Mouse (Mus musculus) right cerebral cortex, postnatal 36 days (tissue): Measurements from ENCODE around the gene Duoxa2.
"Not testable (repeated sequence)": the region's sequence is repeated elsewhere in the genome, so short reads cannot be mapped to it uniquely, and the experiment has no call there.

Experiments used
- DNase-seq, 2 experiments: peaks; one replicate each; pipeline ENCODE4 v3.0.0; 2022; ENCODE audit warnings: low spot score in 2 of 2, mixed read lengths in 1 of 2

The Duoxa2 gene

GRCm38 (mm10) chr2:122306184-122306583 is 7.5 kb downstream of the Duoxa2 start:
- DNase-seq: no peak

- no peak for DNase-seq
These were observed 10.9 kb downstream of the Duoxa2 start for GRCm38 (mm10) chr2:122309647-122310046.

- DNase-seq: no peak
These were observed 12.9 kb downstream of the Duoxa2 start for GRCm38 (mm10) chr2:122311561-122311960.

DNA sequence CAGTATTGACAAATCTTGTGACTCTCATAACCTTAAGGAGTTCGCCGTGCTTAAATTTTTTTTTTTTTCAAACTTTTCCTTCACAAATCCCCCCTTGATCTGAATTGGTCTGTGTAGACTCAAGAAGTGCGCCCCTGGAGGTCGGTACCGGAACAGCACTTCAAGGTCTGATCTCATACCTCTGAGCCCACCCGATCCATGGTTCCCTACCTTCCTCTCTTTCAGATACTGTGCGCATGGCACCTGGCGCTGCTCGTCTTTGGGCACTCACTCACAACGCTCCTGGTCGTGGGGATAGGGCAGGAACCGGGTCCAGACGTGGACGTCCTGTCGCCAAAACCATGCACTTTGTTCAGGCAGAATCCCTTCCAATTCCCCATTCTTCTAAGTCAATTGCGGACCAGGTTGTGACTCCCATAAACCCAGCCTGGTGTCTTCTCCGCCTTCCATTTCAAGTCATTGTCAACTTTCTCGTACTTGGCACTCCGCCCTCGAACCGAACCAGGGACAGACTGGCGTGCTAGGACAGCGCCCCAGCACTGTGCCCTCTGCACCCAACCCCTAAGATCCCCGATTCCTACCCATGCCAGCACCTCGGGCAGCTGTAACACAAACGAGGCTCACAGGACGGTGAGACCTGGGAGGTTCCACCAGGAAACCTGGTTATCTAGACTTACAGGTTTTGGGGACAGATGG is 14.2 kb downstream of the Duoxa2 start:
- no peak for DNase-seq

GRCm38 (mm10) chr2:122313536-122313935 is 14.8 kb downstream of the Duoxa2 start, which contains the start of gene Duoxa1:
Gene Duoxa1, minus strand, starts transcription at chr2:122313730.
- no peak for DNase-seq

GRCm38 (mm10) chr2:122315372-122315771 is 16.7 kb downstream of the Duoxa2 start, which contains the start of gene Duox1:
Gene Duox1, plus strand, starts transcription at chr2:122315672.
- DNase-seq: no peak

DNA sequence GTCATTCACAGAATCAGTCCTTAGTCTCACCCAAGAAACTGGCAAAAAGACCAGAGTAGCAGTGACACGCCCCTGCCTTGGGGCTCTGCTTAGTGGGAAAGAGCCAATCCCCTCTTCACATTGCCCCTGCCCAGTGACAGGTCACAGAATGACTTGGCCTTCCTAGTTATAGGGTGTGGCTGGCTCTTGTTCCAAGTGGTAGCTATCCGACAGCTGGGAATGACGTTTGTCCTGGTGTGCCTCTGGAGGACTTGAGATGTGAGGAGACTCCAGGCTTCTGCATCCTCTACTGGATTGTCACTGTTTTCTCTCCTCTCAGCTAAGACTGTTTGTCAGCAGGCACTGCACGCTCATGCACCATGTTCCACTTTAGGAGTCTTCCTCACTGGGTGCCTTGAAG is 18.7 kb downstream of the Duoxa2 start:
- DNase-seq: no peak

DNA sequence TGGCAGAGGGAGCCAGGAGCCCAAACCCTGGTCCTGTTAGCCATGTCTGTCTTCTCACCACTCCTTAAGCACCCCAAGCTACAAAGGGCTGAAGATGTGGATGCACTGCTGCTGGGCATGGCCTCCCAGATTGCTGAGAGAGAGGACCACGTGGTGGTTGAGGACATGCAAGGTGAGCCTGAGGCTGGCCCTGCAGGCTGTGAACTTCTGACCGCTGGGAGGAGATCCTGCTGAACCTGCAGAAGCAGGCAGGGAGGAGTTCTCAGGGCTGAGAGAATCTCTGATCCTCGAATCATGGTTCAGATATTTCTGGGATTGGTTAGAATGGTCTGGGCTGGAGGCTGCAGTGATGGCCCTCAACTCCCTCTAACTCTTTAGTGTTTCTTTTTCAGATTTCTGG is 25.3 kb downstream of the Duoxa2 start:
- DNase-seq: no peak

DNA sequence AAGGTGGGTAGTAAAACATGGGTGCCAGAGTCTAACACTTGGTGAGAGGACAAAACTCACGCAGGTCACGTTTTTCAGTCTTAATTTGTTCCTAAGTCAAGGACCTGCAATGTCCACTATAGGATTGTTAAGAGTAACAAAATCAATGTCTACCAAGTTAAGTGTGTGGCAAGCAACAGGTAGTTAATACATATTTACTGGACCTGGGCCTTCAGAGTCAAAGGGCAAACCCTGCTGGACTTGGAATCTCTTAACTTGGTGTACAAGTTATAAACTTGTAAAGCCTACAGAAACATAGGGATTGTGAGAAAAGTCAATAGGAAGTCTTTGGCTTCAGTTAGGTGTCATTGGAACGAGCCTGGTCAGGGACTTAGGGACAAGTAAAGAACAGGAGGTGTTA is 25.9 kb downstream of the Duoxa2 start:
- no peak for DNase-seq

DNA sequence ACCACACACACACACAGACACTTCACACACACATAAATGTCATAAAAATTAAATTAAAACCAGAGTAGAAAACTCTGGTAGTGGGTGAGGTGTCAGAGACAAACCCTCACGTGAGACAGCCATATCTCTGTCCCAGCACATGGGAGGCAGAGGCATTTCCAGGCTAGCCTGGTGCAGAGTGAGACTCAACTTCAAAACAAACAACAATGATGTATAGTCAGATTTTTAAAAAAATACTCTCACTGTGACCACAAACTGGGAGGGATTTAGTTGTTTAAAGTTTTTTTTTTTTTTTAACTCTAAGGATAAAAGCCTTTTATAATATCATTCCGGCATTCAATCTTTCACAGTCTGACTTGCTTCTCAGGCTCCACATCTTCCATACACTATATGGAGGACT is 26.7 kb downstream of the Duoxa2 start:
- DNase-seq: no peak

DNA sequence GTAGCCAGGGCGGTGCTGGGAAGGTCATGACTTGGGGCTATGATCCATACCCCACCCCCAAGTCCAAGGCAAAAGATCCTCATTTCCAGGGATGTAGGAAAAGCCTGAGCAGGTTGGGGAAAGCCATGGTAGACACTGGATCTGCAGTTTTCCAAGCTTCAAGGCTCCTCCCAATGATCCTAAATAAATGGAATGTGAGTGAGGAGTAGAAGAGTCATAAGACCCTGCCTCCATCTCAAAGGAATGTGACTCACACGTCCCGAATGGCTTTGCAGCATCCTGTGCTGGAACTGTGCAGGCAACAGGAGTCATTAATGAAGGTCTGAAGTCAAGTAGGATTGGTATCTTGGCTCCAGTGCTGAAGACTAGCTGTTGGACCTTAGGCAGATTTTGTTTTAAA is 29.3 kb downstream of the Duoxa2 start:
- DNase-seq: no peak

- DNase-seq: not testable (repeated sequence)
These were observed 31.6 kb downstream of the Duoxa2 start for GRCm38 (mm10) chr2:122330317-122330716.

DNA sequence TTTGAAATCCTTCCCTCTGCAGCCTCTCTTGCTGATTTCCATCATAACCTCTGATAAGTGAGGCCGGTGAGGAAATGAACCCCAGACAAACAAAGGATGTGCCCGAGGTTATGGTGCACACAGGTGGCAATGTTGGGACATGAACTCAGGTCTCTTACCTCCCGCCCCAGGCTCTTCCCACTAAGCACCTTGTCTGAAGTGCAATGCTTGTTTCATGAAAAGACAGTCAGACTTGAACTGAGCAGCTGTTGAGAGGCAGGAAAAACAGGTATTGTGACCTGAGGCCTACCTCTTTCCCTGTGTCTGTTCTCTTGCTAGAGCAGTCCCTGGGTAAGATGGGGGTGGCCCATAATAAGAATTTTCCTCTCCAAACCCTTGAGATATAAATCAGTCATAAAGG is 33.5 kb downstream of the Duoxa2 start:
- DNase-seq: no peak

DNA sequence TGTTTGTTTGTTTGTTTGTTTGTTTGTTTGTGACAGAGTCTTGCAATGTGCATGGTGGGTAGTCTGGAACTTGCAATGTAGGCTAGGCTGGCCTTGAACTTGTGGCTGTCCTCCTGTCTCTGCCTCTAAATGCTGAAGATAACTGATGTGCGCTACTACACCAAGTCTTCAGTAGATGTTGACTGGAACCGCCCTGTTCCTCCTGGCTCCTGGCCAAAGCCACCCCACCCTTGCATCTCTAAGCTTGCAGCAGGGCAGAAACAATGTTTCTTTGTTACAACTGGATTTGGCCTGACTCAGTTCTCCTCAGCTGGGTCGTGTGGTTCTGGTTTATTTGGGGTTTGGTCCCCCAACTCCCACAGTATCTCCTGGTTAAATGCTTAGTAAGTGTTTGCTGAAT is 35.5 kb downstream of the Duoxa2 start:
- no peak for DNase-seq

DNA sequence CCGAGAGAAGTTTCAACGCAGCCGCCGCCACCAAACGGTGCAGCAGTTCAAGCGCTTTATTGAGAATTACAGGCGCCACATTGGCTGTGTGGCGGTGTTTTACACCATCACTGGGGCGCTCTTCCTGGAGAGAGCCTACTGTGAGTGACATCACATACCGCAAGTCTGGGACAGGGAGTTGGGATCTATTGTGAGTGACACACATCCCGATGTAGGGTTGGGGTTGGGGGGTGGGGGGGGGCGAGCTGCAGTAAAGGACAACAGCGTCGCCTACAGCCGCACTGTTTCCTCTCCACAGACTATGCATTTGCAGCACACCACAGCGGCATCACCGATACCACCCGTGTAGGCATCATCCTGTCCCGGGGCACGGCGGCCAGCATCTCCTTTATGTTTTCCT is 38.6 kb downstream of the Duoxa2 start:
- no peak for DNase-seq

DNA sequence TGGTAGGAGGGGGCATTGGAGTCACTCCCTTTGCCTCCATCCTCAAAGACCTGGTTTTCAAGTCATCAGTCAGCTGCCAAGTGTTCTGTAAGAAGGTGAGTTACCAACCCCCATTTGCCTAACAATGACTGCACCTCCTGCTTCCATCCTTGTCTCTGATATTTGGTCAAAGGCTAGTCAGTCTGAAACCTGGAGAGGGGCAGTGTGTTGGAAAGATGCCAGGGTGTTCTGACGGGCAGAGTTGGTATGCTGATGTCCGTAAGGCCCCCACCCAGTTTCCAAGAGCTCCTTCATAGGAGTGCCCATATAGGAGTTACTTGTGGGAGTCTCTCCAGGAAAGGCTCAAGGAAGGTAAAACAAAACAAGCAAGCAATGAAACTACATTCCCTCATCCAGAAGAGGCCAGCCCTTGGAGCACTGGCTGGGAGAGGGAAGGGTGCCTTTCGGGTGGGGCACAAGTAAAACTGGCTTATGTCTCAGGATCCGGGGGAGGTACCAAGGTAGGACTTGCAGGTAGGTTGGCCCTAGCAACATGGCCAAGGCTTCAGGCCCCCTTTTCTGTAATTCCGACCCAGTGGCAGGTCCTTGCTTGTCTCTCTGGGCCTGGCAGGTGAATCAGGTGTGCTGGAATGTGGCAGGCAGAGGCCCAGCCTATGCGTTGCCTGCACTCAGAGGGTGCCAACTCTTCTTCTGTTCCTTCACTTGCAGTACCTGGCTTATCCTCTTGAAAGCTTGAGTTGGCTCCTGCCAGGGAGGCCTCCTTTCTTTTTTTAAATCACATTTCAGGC is 46.6 kb downstream of the Duoxa2 start:
- DNase-seq: no peak

- not testable (repeated sequence) for DNase-seq
These were observed 47.5 kb downstream of the Duoxa2 start for GRCm38 (mm10) chr2:122346164-122346563.

- DNase-seq: no peak
These were observed 48.6 kb downstream of the Duoxa2 start for GRCm38 (mm10) chr2:122347257-122347656.

GRCm38 (mm10) chr2:122348531-122349131 is 49.9 kb downstream of the Duoxa2 start:
- peak; percentile 79 to 85 for DNase-seq

DNA sequence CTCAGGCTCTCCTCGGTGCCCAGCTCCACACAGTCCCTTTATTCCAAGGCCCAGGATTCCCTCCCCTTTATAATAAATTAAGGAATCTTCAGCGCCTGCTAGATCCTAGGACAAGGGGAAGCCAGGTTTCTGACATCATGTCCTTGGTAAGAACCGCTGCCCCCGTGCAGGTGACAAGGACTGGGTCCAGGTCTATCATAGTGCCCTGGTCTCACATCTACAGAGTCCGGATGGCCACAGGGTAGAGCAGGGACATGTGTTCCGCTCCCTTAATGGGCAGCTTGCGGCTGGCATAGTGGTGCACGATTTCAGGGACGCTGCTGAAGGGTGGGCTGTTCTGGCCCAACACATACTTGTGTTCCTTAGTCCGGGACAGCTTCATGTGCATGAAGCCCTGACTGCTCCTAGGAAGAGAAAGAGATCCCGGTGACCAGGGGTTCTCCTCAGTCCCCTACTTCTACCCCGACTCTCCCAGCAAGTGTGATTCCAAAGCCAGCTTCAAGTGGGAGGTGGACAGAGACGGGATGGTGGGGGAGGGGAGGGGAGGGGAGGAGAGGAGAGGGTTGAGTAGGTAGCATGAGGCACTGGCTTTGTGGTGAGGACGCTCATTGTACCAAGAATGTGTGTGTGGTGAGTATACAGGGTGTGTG is 50.6 kb downstream of the Duoxa2 start:
- no peak for DNase-seq

GRCm38 (mm10) chr2:122351156-122351930 is 52.6 kb downstream of the Duoxa2 start:
- DNase-seq: peak; percentile 72 to 80
